Mouse (Mus musculus) spleen, adult 18-20 months (tissue): ENCODE results near the gene Clip1.
A peak's percentile ranks its signal among the peaks of the same experiment; 100 is the strongest.
"Not testable (repeated sequence)": the region's sequence is repeated elsewhere in the genome, so short reads cannot be mapped to it uniquely, and the experiment has no call there.

Experiments
- DNase-seq, 2 experiments: peaks; one replicate each; pipeline ENCODE4 v3.0.0; 2022; ENCODE audit warnings: mixed read lengths in 2 of 2

Gene Clip1

DNA sequence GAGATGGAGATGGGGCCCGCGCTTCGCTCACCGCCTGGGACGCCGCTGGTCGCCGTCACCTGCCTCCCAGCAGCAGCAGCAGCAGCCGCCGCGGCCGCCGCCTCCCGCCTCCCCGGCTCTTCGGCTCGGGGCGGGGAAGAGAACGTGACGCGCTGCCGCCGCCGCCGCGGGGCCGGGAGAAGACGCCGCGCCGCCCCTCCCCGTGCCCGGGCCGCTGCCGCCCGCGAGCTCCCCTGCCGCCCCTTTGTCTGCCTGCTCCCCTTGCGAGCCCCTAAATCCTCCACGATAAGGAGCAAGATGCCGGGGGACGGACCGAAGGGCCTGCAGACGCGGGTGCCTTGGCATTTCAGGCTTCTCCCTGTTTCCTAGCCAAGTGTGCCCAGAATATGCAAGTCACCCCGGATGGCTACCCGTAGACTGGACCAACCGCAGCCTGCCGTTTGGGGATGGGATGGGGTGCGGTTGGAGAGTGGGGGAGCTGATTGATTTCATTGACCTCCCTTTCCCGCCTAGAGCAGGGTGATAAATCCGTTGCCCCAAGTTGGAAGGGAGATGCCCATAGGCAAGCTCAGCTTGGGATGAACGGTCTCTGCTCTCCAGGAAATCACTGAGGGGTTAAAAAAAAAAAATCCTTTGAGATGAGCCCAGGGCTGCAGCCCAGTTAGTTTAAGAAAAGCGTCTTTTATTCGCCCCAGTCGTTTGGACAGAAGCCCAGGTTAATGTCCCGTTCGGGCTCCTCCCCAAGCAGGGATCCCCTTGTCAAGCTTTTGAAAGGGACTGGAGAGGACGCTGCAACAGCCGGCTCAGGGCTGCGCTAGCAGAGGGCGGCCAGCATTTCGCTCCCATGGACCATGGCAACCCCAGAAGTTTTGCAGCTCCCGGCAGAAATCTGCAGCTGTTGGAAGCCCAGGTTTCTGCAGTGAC is at the start of gene Clip1:
TSS of gene Clip1 (minus strand) at position 398 of the 924 bp plus-strand sequence.
- peak; percentile 53 to 72 for DNase-seq

DNA sequence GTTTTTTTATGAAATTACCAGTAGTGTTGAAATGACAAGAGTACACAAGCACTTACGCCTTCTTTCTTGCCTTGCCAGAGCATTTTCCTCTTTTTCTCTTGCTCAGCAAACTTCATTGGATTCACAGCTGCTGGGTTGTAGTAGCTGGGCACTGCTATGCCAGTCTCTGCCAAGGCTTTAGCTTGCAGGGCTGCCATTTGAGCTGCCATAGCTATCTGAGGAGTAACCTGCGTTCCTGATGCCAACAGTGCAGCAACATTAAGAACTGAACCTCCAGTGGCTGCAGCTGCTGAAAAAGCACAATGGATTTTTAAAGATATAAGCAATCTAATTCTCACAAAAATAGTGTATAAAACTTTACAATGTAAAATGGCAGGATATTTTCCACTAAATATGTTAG is 46.6 kb upstream of the Clip1 start:
- DNase-seq: no peak

DNA sequence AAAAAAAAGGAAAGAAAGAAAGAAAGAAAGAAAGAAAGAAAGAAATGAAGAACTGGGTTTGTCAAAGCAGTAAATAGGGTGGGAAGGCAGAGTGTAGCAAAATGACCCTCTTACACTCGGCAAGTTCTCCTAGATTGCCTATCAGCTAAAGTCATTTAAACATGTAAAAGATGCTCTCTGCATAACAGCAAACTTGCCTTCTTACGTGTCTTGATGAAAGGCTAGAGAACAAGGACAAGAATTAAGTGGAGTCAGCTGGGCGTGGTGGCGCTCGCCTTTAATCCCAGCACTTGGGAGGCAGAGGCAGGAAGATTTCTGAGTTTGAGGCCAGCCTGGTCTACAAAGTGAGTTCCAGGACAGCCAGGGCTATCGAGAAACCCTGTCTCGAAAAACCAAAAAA is 39.4 kb upstream of the Clip1 start:
- not testable (repeated sequence) for DNase-seq

DNA sequence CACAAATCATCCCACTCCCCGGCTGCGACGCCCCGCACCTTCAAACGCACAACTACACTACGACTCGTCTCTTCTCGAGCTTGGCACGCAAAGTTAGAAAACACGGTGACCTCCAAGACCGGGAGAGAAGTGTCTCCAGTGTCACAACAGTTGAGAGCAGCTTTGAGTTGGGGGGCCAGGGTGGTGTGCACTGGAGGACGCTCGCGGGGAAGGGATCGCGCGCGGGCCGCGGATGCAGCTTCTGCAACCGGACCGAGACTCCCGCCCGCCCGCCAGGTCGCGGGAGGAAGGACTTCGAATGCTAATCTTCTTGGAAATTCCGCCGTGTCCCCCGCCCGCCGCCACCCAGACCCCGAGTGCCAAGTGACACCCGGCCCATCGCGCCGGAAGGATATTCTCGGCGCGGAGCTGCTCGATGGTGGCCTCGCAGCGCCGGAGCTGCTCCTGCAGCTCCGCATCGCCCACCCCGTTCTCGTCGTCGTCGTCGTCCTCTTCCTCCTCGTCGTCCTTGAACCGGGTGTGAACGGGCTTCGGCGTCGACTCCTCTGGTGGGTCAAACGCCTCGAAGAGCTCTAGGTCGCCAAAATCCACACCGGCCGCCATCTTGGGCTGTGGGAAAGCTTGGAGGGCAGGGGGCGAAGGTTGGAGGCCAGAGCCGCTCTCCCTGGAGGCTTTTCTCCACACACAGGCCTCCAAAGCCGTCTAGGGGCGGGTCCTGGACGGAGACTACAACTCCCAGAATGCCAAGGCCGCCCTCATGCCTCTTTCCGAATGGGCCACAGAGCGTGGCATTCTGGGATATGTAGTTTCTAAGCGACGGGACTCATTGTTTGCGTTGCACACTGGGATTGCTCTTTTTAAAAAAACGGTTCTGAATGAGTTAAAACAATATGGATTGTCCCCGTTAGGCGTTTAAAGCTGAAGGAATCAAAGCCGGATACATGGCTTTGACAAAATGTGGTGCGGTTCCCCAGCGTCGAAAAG is 36.2 kb upstream of the Clip1 start, which contains the start of gene Zcchc8:
TSS of gene Zcchc8 (minus strand) at position 773 of the 984 bp plus-strand sequence.
- DNase-seq: peak; percentile 86 to 91

- DNase-seq: no peak
Measured at GRCm38 (mm10) chr5:123714622-123715021, 30.2 kb upstream of the Clip1 start.

DNA sequence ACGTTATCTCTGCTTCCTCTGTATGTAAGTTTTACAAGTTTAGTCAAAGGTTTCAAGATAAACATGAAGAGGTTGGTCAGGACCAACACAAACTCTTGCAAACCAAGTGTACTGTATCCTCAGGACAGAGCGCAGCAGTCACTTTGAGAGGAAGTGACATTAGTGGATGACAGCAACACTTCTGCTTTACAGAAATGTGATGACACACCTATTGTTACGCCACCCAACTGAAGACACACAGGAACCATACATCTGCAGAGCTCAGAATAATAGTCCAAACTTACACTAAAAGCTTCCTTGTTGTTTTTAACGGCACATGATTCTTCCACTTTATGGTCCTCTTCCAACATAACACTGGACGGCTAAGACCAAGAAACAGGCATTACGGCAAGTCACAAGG is 29.4 kb upstream of the Clip1 start:
- DNase-seq: no peak

GRCm38 (mm10) chr5:123709571-123709970 is 25.2 kb upstream of the Clip1 start:
- DNase-seq: no peak

- DNase-seq: no peak
Measured at GRCm38 (mm10) chr5:123708598-123708997, 24.2 kb upstream of the Clip1 start.

- peak; percentile 10 to 19 for DNase-seq
Measured at GRCm38 (mm10) chr5:123700625-123701024, 16.2 kb upstream of the Clip1 start.

- peak; percentile 12 to 73 for DNase-seq
Measured at GRCm38 (mm10) chr5:123699198-123699597, 14.8 kb upstream of the Clip1 start.

DNA sequence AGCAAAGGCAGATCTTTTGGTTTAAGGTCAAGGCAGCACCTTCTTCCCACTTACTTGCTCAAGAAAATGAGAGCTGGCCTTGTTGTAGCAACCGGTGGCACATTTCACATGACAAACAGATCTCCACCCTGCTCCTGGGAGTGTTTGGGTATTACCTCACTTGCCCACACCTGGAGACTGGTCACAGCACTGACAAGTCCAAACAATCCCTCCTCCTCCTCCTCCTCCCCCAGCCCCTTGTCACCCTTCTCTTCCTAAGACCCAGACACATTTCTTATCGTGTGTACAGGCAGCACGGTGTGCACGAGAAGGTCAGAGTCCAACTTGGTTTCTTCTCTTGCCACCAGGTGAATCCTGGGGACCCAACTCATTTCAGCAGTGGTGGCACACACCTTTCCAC is 12.5 kb upstream of the Clip1 start:
- no peak for DNase-seq

DNA sequence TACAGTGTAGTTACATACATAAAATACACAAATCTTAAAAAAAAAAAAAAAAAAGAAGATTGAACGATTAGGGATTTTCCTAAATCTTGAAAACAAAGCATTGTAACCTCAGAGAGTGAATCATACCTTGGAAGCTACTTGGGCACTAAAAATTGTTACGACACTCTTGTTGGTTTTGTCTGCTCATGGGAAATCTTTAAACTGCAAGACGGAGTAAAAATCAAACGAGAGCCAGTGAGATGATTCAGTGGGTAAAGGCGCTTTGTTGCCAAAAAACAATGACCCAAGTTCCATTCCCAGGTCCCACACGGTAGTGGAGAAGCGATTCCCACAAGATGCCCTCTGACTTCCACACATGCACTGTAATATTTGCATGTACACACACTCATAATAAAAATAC is 11.8 kb upstream of the Clip1 start:
- no peak for DNase-seq

GRCm38 (mm10) chr5:123694468-123694867 is 10.1 kb upstream of the Clip1 start:
- no peak for DNase-seq

DNA sequence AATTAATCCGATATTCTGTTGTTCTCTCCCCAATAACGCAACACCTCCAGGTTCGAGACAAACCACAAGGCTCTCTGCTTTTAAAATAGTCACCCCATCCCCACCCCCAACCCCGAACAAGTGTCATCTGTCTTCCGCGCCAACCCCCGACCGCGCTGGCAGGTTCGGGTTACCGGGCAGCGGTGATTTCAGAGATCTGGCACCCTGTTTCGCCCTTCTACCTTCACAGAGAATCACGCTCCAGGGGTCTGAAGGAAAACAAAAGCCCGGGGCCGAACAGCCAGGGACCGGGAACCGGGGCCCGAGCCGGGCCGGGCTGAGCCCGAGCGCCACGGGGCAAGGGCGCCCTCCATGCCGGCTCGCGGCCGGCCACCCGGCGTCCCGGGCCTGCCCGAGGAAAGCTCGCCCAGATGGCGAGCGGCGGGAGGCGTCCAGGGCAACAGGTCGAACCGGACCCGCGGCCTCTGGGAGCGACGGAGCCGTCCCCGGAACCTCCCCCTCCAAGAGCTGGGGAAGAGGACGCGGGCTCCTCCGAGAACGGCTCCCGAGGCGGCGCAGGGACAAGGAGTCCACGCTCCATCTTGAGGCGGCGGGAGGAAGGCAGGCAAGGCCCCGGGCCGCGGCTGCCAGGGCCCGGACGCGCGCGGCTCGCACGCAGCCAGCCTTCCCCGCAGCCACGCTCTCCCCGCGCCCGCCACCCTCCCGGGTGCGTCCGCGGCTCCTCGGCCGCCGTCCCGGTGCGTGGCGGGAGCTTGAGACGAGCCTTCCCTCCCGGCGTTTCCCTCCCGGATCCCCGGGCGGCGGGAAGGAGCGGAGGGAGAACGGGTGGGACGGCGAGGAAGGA is 819 bp downstream of the Clip1 start:
- peak; percentile 32 to 60 for DNase-seq

GRCm38 (mm10) chr5:123683043-123683376 is 1.4 kb downstream of the Clip1 start:
- no peak for DNase-seq

DNA sequence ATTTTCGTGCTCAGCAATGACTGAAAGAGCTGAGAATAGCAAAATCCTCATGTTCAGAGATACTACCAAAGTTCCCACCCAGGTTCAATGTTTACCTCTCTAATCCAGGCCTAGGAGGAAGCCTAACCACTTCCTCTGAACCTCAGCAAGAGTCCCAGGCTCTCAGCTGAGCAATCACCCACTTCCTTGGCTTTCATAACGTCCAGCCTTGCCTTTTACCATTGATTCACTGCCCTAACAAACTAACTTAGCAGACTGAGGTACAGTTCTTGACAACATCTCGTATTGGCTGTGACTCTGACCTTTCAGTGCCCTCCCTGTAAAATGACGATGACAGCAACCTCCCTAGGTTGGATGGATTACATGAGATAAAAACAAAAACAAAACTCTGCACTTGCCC is 2.0 kb downstream of the Clip1 start:
- DNase-seq: no peak

DNA sequence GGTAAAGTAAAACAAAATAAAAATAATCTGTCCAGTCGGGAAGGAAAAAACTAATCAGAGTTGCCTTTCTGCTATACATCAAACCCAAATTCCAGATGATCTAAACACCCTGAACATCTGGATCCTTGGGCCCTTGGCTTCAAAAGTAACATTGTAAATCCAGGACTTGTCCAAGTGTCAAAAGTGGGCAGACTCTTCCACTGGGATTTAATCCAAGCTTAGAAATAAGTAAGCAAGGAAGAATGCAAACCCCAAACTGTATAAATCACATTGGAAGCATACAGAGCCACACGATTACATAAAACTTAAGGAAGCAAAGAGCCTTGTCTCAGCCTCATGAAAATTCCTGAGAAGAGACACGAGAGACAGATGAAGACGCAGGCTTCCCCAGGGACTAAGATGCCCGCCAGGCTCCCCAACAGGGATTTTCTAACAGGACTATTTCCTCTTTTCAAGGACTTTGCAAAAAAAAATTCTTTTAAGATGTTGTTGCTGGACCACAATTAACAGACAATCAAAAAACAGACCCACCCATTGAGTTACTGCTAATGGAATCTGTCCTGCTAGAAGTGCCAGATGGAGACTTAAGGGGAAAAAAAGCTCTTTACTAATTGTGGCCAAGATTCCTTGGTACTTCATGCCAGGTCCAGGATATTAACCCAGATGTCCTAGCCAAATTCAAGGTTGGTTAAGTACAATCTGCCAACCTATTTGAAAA is 4.7 kb downstream of the Clip1 start:
- no peak for DNase-seq

- no peak for DNase-seq
Measured at GRCm38 (mm10) chr5:123679106-123679505, 5.3 kb downstream of the Clip1 start.

GRCm38 (mm10) chr5:123675717-123676116 is 8.7 kb downstream of the Clip1 start:
- DNase-seq: no peak

DNA sequence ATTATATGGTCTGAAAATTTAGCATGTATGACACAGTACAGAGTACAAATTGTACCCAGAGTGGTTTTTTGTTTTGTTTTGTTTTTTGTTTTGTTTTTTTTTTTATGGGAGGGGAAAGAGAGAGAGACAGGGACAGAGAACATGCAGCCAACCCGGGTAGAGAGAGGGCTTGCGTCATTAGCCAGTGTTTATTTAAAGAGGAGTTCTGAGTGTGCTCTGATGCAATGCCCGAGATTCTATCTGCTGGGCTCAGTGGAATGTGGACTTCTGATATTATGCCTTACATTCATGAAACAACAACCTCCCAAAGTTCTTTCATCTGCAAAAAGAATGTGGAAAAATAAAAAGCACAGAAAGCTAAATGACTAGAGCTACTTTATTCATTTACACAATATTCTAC is 9.2 kb downstream of the Clip1 start:
- DNase-seq: no peak

DNA sequence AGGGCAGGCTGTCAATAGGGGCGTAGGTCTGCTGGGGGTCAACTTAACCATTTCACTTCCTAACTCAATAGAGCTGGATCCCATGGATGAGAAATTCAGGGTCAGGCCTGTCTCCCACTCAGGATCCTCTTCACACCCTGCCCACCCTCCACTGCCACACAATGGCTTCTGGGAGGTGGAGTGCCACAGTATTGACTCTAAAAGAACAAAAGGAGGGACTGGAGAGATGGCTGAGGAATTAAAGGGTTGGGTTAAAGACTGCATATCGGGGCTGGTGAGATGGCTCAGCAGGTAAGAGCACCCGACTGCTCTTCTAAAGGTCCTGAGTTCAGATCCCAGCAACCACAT is 13.0 kb downstream of the Clip1 start:
- no peak for DNase-seq
